Mouse (Mus musculus): Measurements from ENCODE around the gene Irf5.
"Not testable (repeated sequence)": the region's sequence is repeated elsewhere in the genome, so short reads cannot be mapped to it uniquely, and the experiment has no call there.

Gene Irf5

DNA sequence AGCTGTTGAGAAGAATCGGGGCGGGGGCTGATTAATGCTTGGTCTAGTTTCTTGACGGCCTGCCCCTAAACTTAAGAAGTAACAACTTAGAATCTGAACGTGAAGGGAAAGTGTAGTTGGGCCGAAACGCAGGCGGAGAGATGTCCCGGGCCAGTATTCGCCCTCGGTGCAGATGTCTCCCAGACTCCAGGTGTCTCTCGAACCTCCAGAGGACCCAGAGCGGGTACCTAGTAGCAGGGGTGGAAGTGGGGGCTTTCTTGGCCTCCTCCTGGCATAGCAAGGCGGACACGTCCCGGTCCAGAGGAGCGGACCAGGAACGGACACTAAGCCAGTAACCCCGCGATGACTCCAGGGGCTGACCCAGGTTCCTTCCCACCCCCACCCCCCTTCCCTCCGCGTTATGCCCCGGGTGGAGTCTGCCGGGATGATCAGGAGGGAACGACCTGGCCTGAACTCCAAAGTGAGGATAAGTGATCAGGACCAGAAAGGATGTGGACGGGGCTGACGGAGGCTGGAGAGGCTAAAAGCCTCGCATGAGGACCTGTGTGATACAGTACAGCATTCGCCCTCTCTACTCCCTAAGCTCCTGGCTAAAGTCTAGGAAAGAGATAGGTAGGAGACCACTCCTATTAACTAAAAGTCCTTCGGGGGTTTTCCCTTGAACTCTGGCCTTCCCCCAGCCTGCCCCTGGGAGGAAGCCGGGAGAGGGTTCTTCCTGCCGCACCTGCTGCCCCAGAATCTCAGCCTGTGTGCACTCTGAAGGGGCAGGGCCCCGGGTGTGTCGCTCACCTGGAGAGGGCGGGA lies 1.1 kb downstream of the Irf5 start:
- DNase-seq: no peak

DNA sequence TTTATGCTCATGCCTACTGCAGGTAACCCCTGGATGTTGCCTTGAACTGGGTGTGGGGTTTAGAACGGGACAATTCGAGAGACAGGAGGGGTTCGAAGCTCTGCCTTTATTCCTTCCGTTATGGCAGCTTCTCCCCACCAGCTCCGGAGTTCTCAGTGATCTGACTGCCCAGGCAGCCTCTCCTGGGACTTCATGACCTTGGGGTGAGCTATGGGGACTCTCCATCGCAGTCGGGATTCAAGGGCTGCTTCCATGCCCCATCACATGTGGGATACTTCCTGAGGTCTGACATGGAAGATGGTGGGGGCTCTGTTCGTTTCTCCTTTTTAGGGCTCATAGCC lies 1.7 kb downstream of the Irf5 start:
- no peak for DNase-seq

DNA sequence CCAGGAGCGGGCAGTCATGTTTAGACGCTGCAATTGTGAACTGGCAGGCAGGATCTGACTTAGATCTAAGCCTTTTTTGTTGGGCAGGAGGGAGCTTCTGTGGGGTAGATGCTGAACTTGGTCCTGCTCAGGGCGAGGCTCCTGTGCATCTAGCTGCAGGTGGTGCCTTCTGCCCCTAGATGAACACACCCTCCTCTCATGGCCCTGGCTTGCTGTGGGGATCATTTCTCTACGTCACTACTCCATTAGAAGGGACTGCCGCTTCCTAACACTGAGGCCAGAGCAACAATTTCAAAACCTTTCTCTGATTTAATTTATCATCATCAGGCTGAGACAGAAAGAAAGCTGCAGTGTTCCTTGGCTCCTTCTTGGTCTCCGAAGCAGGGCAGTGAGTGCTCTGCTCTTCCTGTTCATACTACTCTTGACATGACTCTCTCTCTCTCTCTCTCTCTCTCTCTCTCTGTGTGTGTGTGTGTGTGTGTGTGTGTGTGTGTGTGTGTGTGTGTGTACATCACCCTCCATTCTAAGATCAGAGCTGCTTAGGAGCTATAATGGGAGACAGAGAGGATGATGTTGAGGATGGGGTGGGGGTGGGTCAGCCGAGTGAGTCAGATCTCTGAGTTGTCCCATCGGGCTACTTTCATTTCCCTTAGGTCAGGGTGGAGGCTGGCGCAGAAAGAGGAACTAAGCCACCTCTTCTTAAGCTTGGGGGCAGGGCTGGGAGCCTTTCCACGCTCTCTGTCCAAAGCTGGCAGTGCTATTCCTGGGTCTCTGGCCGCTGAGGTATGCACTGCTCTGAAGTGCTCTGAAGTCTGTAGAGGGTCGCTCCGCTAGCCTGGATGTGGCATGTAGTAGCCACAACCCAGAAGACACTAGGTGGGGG lies 2.4 kb downstream of the Irf5 start:
- no peak for DNase-seq

DNA sequence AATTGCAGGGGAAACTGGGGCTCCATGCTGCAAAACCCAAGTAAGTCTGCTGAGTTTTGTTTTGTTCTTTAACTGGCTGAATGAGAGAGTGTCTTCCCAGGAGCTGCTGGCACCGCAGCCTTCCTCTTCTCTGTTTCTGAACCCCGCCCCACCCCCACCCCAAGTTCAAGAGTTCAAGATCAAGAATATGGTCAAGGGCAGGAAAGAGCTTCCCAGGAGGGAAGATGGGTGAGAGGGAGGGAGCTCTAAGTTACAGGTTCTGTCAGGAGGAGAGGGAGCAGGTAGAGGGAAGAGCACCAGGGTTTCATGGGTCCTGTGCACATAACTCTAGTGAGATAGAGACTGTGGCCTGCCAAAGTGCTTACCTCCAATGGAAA lies 3.0 kb downstream of the Irf5 start:
- no peak for DNase-seq

DNA sequence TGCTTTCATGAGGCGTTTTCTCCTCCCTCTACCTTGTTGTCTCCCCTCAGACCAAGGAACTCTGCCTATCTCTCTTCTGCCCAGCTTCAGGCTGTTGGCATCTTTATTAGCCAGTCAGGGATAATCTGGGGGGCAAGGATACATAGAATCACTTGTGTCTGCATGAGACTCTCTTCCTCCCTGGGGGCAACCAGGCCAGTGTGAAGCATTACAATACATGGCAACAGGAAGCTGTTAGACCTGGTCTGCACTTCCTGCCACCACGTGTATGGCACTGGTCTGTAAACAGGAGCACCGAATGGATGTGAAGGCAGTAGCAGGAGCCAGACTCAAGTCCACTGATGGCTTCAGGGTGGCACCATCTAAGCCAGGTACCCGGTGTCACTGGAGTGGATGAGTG lies 3.6 kb downstream of the Irf5 start:
- DNase-seq: no peak

DNA sequence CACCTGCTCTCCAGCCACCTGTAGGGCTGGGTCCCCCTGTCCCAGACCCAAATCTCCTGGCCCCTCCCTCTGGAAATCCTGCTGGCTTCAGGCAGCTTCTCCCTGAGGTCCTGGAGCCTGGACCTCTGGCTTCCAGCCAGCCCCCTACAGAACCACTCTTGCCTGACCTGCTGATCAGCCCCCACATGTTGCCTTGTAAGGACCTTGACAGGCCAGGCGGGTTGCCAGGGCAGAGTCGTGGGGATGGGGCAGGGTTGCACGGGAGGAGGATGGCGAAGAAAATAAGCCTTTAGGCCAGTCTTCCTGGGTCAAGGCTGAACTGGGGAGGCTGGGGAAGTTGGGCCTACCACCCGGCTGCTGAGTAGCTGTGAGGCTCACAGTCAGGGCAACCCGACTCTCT lies 8.9 kb downstream of the Irf5 start:
- peak; percentile 80 for DNase-seq

- DNase-seq: no peak
These were observed 10.3 kb downstream of the Irf5 start for GRCm38 (mm10) chr6:29536651-29537193.

GRCm38 (mm10) chr6:29537221-29537620 lies 10.8 kb downstream of the Irf5 start:
- no peak for DNase-seq

GRCm38 (mm10) chr6:29539502-29539901 lies 13.1 kb downstream of the Irf5 start:
- DNase-seq: no peak

- no peak for DNase-seq
These were observed 13.8 kb downstream of the Irf5 start for GRCm38 (mm10) chr6:29540223-29540622.

DNA sequence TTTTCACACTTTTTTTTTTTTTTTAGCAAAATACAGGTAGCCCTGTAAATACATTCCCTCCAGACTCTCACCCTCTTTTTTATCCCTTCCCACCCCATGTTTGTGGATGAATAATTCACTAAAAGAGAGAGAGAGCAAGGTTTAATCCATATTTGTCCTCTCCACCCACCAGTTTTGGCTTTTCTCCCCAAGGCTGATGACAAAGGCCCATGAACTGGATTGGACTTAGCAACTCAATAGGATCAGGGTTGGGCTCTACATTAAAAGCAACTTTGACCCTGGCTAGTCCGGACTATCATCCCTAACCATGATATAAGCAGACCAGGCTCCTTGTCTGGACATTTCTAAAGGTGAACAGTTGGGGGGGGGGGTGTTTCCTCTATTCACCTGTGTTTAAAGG lies 14.5 kb downstream of the Irf5 start:
- no peak for DNase-seq

- DNase-seq: no peak
These were observed 19.2 kb downstream of the Irf5 start for GRCm38 (mm10) chr6:29545611-29546010.

DNA sequence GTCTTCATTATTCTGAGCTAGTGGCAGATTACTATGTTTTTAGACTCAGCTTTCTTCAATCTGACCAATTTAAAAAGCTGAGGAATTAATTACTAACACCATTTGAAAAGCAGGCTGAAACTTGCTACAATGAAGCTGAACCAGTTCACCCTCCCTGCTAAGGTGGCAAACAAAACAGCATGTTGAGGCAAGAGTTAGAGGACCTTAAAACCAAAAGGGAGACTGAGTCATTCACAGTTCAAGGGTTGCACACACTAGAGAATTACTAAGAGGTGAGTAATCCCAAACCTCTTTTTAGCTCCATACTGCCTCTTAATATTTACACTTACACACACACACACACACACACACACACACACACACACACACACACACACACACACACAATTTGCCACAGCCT lies 21.2 kb downstream of the Irf5 start:
- no peak for DNase-seq

DNA sequence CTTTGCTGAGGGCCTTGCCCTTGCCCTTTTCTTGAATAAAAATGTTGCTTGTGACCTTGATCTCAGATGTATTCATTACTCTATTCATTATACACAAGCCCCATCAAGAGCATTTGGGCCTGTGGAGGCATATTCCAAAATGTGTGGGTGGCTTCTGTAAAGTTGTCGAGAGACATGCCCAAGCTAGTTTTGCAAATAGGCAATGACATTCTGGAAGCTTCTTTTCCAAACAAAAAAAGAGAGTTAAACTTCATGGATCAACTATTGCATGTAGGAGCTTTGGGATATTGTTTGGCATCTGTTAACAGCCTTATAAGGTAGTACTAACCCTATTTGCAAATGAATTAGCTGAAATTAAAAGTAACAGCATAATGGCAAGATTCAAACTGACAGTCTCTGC lies 21.7 kb downstream of the Irf5 start:
- no peak for DNase-seq

DNA sequence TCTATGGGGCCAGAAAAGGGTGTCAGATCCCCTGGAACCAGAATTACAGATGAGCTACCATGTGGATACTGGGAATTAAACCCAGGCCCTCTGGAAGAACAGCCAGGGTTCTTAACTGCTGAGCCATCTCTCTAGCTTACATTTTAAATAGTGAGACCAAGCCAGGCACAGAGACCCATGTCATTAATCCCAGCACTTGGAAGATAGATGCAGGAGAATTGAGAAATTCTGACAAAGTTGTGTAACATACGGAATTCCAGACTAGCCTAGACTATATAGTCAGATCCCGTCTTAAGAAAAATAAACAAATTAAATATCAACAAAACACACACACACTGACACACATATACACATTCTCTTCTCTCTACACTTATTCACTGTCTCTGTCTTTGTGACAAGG lies 26.1 kb downstream of the Irf5 start:
- DNase-seq: no peak

DNA sequence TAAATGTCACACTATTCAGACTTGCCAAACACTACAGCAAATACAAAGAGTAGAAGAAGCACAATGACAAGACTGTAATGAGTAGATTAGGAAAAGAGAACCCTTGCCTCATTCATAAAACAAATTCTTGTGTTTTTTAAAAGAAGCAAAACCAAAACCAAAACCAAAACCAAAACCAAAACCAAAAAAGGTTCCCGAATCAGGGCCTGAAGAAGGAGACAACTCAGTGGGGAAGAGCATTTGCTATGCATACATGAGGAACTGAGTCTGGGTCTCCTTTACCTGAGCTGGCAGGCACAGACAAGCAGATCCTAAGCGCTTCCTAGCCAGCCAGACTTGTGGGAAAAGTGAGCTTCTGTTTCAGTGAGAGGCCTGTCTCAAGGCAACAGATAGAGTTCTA lies 30.7 kb downstream of the Irf5 start:
- DNase-seq: no peak

DNA sequence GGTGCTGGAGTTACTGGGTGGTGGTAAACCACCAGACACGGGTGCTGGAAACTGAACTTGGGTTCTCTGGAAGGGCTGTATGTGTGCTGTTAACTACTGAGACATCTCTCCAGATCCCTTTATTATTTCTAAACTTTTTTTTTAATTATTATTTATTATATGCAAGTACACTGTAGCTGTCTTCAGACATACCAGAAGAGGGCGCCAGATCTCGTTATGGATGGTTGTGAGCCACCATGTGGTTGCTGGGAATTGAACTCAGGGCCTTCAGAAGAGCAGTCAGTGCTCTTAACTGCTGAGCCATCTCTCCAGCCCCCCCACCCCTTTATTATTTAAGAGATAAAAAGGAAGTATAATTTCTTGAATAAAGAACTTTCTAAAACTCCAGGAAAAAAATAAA lies 50.0 kb downstream of the Irf5 start:
- not testable (repeated sequence) for DNase-seq

DNA sequence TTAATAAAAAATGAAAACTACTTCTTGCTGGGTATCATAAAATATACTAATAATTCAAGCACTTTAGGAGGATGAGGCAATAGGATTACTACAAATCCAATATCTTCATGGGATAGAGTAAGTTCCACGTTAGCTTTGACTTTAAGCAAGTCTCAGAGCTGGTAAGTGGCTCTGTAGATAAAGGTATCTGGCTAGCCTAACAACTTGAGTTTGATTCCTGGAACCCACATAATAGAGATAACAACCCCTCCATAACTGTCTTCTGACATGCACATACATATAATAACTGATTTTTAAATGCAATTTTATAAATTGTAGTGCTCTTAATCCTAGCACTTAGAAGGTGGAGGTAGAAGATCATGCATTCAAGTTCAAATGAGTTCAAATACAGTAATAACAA lies 54.3 kb downstream of the Irf5 start:
- DNase-seq: no peak

DNA sequence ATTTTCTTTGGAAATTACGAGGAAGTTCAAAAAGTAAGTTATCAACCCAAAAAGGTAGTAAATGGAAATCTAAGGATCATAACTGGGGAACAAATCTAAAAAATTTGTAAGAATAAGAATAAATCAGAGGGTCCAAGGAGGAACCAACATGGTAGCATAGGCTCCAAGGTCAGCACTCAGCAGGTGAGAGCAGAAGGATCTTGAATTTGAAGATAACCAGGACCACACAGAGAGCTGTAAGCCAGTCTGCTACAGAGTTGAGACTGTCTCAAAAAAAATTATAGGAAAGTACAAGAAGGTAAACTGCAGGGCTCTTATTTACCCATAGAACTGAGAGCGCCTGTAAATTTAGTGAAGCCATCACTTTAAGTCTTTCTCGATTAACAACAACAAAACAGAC lies 54.8 kb downstream of the Irf5 start:
- DNase-seq: no peak

Measured in kidney, postnatal 14 days (tissue).